Mouse (Mus musculus) liver, embryonic 15.5 days (tissue): ENCODE measurements around the gene Slc41a1. TPM values are rescaled to one million over a fixed set of nuclear protein-coding genes. Genes with fewer than 3 reads are reported as not detected.

Source experiments
- ATAC-seq: fragments of 200-750 bp; cut with Nextera tagmentation; 2 replicates; pipeline ENCODE4 v1.8.0; 2017; ENCODE audit warnings: moderate number of reproducible peaks, mild to moderate bottlenecking, moderate library complexity; ENCODE audit not compliant: insufficient read depth
- H3K27ac ChIP-seq: fragments of 300-500 bp; sonication (generic); replicated peaks from 2 replicates; pipeline ENCODE4 v1.5.1; 2015; ENCODE audit warnings: mild to moderate bottlenecking, inconsistent platforms
- H3K27me3 ChIP-seq: fragments of 300-500 bp; sonication (generic); 2 replicates; pipeline ENCODE4 v1.6.1; 2015; ENCODE audit warnings: mild to moderate bottlenecking, inconsistent platforms
- H3K36me3 ChIP-seq: fragments of 300-500 bp; sonication (generic); replicated peaks from 2 replicates; pipeline ENCODE4 v1.6.1; 2015; ENCODE audit warnings: moderate library complexity, mild to moderate bottlenecking, inconsistent platforms
- H3K4me1 ChIP-seq: fragments of 300-500 bp; sonication (generic); replicated peaks from 2 replicates; pipeline ENCODE4 v1.6.1; 2015; ENCODE audit warnings: inconsistent platforms
- H3K4me2 ChIP-seq: fragments of 300-500 bp; sonication (generic); 2 replicates; pipeline ENCODE4 v1.6.1; 2015; ENCODE audit warnings: moderate library complexity, mild to moderate bottlenecking, inconsistent platforms
- H3K4me3 ChIP-seq: fragments of 300-500 bp; sonication (generic); replicated peaks from 2 replicates; pipeline ENCODE4 v1.5.1; 2015; ENCODE audit warnings: mild to moderate bottlenecking, inconsistent platforms
- H3K9ac ChIP-seq: fragments of 300-500 bp; sonication (generic); 2 replicates; pipeline ENCODE4 v1.6.1; 2015; ENCODE audit warnings: moderate library complexity, mild to moderate bottlenecking, inconsistent platforms
- H3K9me3 ChIP-seq: fragments of 300-500 bp; sonication (generic); replicated peaks from 2 replicates; pipeline ENCODE4 v1.6.1; 2016; ENCODE audit warnings: inconsistent platforms
- WGBS: fragments of 180-500 bp; shearing (Covaris S2); methylation state at CpG from one replicate; pipeline ENCODE4 v1.1.7; 2015; ENCODE audit warnings: mixed read lengths; ENCODE audit not compliant: insufficient replicate concordance; 5-methylcytosine and 5-hydroxymethylcytosine counted together
- polyA plus RNA-seq: library from polyadenylated mRNA; unstranded; fragments of >200 nt; fragmentation: Nextera tagmentation; extraction: Ambion mirVana; gene quantifications from 2 replicates; pipeline ENCODE4 v1.2.1, GENCODE M21; 2015

The Slc41a1 gene
- polyA plus RNA-seq, 1 experiment from 2014 or later = 1.2 TPM

- H3K9me3 ChIP-seq = no peaks in the 10 kb centered on the region
- H3K4me3 ChIP-seq = no peak overlapping the region
- H3K4me1 ChIP-seq = no peaks in the 10 kb centered on the region
- H3K36me3 ChIP-seq = no peaks in the 10 kb centered on the region
- no peak overlapping the region for H3K27ac ChIP-seq
- ATAC-seq = no peak
- H3K9ac ChIP-seq = no peak overlapping the region
- WGBS = 73% methylated on average over 3 of the region's 3 CpGs
- no peaks in the 10 kb centered on the region for H3K27me3 ChIP-seq
- no peak overlapping the region for H3K4me2 ChIP-seq
Observed at GRCm38 (mm10) chr1:131886641-131887040, 59.3 kb downstream of the Slc41a1 start.

GRCm38 (mm10) chr1:131890043-131890658 is 62.9 kb downstream of the Slc41a1 start:
- no peak overlapping the region for H3K27ac ChIP-seq
- no peaks in the 10 kb centered on the region for H3K9me3 ChIP-seq
- H3K9ac ChIP-seq = no peak overlapping the region
- no peak for ATAC-seq
- H3K4me1 ChIP-seq = no peaks in the 10 kb centered on the region
- H3K27me3 ChIP-seq = no peaks in the 10 kb centered on the region
- whole genome bisulfite sequencing = 60% methylated on average over 6 of the region's 6 CpGs
- no peak overlapping the region for H3K4me3 ChIP-seq
- H3K4me2 ChIP-seq = no peak overlapping the region
- no peaks in the 10 kb centered on the region for H3K36me3 ChIP-seq

- Histone ChIP-seq H3K27me3 (peaks cover 4% of the 10 kb centered on the region; the same call in 1 of the 2 replicates), H3K27ac (no peak overlapping the region), H3K9me3 (no peaks in the 10 kb centered on the region), H3K9ac (no peak overlapping the region), H3K36me3 (no peaks in the 10 kb centered on the region), H3K4me1 (no peaks in the 10 kb centered on the region), H3K4me2 (no peak overlapping the region), H3K4me3 (no peak overlapping the region)
- WGBS = 69% methylated on average over 4 of the region's 4 CpGs
- no peak for ATAC-seq
Observed at GRCm38 (mm10) chr1:131891436-131891835, 64.1 kb downstream of the Slc41a1 start.

Other genes with a start within 250 kb of the Slc41a1 start
- not detected in 2 replicates for gene Avpr1b, start 228.3 kb upstream of the Slc41a1 start, polyA plus RNA-seq
- 25.2 and 29.9 TPM in 2 replicates for gene Ctse, start 189.2 kb upstream of the Slc41a1 start, polyA plus RNA-seq
- gene Rab7b, start 138.8 kb upstream of the Slc41a1 start, polyA plus RNA-seq = 1.2 TPM in 2 replicates
- gene Slc26a9, start 83.5 kb upstream of the Slc41a1 start, polyA plus RNA-seq = 0.06 TPM in 1 of 2 replicates, not detected in the other
- 4.5 and 6.4 TPM in 2 replicates for gene Pm20d1, start 30.1 kb upstream of the Slc41a1 start, polyA plus RNA-seq
- gene Rab29, start 39.7 kb downstream of the Slc41a1 start, polyA plus RNA-seq = 9.8 and 10.0 TPM in 2 replicates
- 25.7 and 27.2 TPM in 2 replicates for gene Nucks1, start 83.0 kb downstream of the Slc41a1 start, polyA plus RNA-seq
- gene Slc45a3, start 135.5 kb downstream of the Slc41a1 start, polyA plus RNA-seq = 2.6 and 3.1 TPM in 2 replicates
- gene Elk4, start 180.1 kb downstream of the Slc41a1 start, polyA plus RNA-seq = 7.9 and 10.1 TPM in 2 replicates
- gene Mfsd4a, start 240.6 kb downstream of the Slc41a1 start, polyA plus RNA-seq = 3.7 and 4.6 TPM in 2 replicates